Mouse (Mus musculus) c-Kit-positive CD71-positive TER-119-negative erythroid progenitor cells, embryonic 14.5 days (primary cell): ENCODE measurements around the gene Tmem161a.

ENCODE experiments used
- DNase-seq: peaks from one replicate; pipeline ENCODE4 v3.0.0-alpha.2; 2013; ENCODE audit warnings: low read depth

Tmem161a gene

DNA sequence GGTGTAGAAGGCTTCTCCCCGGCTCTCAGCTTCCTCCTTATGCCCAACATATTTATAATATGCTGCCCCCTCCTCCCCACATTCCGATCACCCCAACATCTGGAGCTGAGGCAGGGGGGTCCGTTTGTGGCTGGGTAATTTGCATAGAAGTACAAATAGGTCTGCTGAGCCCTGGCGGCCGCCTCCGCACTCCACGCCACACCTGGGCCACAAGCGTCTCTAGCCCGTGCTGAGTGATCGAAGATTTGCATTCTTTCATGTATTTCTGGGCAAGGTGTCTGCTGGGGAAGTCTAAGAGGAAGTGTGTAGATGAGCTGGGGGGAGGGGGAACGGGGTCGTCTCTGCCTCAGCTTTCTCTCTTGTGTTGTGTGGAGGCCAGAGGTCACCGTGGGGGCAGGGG, 12.1 kb upstream of the Tmem161a start:
- no peak for DNase-seq

GRCm38 (mm10) chr8:70163316-70163715, 8.8 kb upstream of the Tmem161a start:
- no peak for DNase-seq

GRCm38 (mm10) chr8:70166504-70167110, 5.5 kb upstream of the Tmem161a start:
- peak; percentile 51 for DNase-seq

GRCm38 (mm10) chr8:70170116-70170515, 2.0 kb upstream of the Tmem161a start:
- no peak for DNase-seq

- DNase-seq: no peak
Observed at GRCm38 (mm10) chr8:70170748-70171147, 1.4 kb upstream of the Tmem161a start.

DNA sequence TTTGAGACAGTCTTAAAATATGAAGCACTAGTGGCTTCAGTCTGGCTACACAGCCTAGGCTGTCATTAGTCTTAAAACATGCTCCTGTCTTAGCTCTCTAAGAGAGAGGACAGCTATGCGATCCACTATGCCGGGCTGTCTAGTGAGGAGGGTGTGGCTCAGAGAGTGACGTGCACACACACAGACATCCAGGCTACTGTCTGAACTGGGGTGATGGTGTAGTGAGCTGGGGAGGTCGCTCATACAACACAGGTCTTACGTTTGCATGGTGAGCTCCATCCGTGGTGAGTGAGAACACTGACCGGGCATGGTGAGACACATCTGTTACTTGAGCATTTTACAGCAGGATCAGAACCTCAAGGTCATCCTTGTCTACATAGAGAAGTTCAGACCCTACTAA, 916 bp upstream of the Tmem161a start:
- no peak for DNase-seq

- no peak for DNase-seq
Observed at GRCm38 (mm10) chr8:70173320-70173719, 1.2 kb downstream of the Tmem161a start.

DNA sequence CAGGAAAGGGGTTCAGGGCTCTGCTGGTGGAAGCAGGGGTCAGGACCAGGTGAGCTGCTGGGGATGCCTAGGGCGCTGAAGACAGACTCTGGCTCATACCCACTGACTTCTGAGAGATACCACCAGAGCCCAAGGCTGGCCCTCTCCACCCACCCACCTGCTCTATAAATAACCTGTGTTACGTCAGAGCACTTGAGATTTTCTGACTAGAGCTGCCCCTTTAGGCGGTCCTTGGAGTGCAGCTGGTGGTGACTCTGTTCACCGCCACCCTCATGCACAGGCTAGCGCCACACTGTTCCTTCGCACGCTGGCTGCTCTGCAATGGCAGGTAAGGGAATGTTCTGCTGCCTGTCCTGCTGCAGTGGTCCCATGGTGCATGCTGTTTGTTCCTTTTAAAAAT, 1.9 kb downstream of the Tmem161a start:
- no peak for DNase-seq

GRCm38 (mm10) chr8:70178231-70178630, 6.1 kb downstream of the Tmem161a start:
- DNase-seq: no peak

GRCm38 (mm10) chr8:70179082-70179481, 6.9 kb downstream of the Tmem161a start:
- no peak for DNase-seq

DNA sequence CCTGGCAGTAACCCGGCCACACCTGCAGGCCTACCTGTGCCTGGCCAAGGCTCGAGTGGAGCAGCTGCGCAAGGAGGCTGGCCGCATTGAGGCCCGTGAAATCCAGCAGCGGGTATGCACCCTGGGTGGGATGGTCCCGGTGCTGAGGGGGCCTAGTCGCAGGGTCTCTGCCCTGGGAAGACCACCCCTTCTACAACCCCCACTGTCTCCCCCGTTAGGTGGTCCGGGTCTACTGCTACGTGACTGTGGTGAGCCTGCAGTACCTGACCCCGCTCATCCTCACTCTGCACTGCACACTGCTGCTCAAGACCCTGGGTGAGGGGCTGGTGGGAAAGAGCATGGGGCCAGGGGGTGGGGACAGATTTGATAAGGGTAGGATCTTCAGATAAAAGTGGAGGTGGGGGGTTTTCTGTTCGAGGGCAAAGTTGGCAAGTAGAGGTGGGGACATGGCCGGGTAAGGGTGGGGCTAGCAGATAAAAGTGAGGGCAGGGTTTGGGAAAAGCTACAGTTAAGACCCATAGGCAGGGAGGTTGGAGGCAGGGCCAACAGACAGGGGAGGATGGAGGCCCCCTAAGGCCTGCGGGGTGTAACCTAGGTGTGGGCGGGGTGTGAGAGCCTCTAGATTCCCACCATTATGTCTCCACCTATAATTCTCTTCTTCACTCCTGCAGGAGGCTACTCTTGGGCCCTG, 9.2 kb downstream of the Tmem161a start:
- peak; percentile 54 for DNase-seq

DNA sequence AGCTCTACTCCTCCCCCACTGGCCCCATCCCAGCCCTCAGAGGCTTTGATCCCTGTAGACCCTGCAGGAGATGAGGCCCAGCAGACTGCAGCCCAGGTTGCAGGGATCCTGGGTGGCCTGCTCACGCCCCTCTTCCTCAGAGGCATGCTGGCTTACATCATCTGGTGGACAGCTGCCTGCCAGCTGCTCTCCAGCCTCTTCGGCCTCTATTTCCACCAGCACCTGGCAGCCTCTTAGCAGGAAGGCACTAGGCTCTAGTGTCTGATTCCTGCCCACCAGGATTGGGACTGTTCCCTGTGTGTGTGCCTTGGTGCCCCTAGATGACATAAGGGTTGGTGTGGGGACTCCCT, 9.7 kb downstream of the Tmem161a start:
- DNase-seq: no peak

DNA sequence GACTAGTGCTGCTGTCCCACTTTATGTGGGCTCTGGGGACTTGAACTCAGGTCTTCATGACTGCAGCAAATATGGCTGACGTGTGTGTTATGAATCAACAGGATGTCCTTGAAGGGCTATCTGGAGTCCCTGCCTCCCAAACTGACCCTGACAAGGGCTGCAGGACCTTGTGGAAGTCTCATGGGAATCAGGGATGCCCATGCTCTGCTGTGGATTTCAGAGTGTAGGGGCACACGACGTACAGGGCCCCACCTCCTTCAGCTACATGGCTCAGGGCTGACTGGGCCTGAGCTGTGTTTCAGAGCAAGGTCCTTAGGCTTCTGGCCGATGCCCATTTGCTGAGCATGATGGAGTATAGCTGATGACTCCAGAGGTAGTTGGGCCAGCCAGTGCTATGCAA, 11.0 kb downstream of the Tmem161a start:
- no peak for DNase-seq

DNA sequence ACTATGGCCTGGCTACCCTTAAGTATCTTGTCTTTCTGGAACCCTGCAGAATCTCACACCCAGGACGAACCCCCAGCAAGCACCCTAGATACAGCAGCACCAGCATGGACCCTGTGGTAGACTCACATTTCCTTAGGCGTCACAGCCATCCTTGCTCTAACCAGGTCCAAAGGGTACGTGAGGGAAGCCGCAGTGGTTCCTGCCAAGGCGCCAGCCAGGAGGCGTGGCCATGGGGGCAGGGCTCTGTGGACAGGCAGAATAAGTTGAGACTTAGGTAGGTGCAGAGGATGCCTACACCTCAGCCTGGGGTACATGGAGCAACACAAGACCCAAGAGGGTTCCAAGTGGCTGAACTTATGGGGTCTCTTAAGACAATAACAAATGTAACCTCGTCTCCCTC, 16.6 kb downstream of the Tmem161a start:
- DNase-seq: no peak

DNA sequence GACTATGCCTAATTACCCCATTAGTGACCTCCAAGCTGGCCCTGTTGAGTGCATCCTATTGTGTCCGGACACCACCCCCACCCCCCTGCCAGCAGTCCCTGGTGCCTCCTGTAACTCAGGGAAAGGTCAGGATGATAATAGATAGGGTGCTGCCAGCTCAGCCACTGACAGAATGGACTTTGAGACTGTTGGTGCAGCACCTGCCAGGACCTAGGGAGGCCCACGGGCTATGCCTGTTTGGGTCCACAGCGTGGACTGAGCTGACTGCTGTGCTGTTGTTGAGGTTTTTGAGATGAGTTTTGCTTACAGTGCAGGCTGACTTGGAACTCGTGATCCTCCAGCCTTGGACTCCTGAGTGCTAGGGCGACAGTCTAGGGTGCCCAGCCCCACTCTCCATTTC, 21.1 kb downstream of the Tmem161a start:
- no peak for DNase-seq

DNA sequence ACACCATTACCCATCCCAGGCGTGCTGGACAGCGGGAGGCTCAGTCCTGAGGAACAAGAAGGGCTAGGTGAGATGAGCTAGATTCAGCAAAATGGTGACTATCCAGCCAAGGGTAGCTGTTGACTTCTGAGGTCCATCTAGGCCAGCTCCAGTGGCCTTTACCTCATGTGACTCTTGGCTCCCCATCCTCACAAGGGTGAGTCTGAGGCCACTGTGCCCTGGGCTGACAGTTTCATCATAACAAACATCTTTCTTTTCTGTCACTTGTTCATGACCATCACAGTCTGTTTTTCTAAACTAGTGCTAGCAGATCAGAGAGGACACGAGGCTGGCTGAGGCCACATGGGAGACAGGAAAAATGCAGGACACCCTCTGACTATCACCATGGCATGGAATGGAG, 22.0 kb downstream of the Tmem161a start:
- no peak for DNase-seq

DNA sequence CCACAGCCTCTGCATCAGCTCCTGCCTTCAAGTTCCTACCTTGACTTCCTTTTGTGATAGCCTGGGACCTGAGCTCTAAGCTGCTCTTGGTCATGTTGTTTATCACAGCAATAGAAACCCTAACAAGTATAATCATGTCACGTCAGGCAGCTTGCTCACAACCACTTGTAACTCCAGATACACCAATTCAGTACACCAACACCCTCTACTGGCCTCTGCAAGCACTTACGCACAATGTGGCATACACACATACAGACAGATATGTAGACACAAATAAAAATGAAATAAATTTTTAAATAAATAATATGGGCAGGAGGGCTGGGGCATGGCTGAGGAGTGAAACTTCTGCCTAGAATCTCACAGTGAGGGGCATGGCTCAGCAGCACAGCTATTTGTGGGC, 23.6 kb downstream of the Tmem161a start:
- DNase-seq: no peak

DNA sequence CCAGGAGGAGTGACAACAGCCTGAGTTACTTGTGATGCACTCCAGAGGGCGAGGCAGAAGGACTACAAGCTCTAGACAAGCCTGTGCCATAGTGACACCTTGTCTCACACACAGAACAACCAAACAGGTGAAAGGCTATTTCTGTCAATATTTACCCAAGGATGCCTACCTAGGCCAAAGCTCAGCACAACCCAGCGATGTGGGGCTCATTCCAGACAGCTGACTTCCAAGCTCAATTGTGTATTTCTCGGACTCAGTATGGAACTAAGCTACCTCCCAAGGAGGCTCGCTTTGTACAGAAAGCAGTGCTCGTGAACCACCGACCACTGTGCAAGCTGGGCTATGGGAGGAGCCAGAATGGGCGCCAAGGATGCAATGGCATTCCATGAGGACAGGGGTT, 25.4 kb downstream of the Tmem161a start:
- DNase-seq: no peak

DNA sequence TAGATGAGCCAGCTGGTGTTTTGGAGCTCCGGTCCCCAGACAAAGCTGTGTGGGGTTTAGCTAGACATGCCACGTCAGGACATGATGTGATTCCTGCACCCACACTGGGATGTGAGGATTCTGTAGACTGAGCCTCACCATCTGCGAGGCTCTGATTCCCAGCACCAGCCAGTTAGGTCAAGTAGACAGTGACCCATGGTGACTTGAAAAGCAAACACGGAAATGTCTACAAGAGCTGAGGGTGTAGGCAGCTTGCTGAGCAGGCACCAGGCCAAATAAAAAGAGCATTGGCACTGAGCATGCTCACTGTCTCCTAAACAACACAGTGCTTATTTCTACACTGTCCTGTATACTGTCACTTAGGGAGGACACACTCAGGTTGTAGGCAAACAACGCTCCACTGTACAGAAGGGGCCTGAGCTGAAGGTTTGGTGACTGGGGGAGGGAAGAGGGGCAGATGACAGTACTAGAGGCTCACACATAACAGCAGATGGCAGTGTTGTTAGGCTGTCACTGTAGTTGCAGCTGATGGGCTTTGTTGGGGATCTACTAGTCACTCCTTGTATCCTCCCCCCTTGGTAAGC, 28.0 kb downstream of the Tmem161a start:
- peak; percentile 45 for DNase-seq

DNA sequence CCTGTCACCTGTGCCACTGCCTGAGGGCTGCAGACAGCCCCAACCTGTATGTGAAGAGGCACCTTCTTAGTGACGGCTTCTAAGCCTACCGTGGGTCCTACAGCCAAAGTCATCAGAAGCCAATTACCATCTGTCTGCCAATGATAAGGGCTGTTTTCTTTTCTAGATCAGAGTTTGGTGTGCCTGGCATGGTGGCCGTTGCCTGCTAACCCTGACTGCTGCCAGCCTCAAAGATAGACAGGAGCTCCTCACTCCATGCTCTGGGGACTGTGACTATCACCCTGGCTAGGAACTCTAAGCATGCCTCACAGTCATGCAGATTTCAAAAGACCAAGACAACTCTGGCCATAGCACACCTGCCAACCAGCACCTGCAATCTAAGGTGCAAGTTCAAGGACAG, 29.3 kb downstream of the Tmem161a start:
- peak; percentile 76 for DNase-seq

- DNase-seq: no peak
Observed at GRCm38 (mm10) chr8:70203072-70203471, 30.9 kb downstream of the Tmem161a start.

GRCm38 (mm10) chr8:70204757-70205156, 32.6 kb downstream of the Tmem161a start:
- DNase-seq: no peak

- no peak for DNase-seq
Observed at GRCm38 (mm10) chr8:70208130-70208529, 36.0 kb downstream of the Tmem161a start.

DNA sequence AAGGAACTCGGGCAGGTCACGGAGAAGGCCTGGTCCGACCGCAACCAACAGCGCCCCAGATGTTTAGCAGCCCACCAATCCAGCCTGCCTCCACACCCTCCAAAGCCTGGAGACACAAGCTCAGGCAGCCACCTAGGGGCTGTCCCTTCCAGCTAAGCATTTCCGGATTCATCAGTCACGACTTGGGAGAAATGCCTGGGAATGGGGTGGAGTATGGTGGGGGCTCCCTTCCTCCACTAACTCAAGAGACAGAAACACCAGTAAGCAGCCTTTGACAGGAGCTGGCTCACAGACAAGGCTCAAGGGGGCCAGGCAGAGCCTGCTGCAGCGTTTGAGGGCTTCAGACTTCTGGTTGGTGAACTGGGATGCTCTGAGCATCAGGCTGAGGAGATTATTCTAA, 38.4 kb downstream of the Tmem161a start:
- DNase-seq: no peak
